Mouse (Mus musculus): ENCODE results near the gene Adcy5. TPM values are rescaled to one million over a fixed set of nuclear protein-coding genes. Genes with fewer than 3 reads are reported as not detected.
A peak's percentile ranks its signal among the peaks of the same experiment; 100 is the strongest.

The Adcy5 gene
- polyA plus RNA-seq, 1 experiment from 2014 or later: 1.8 TPM

- H3K4me2 ChIP-seq: no peak overlapping the region
- TF ChIP-seq CTCF (IDR thresholded peaks at IDR 0.05; ENCODE audit: low read depth): no peak
- no peak for ATAC-seq (ENCODE audit: insufficient read depth)
- no peak overlapping the region for H3K27ac ChIP-seq (ENCODE audit: low read depth)
- H3K4me1 ChIP-seq (ENCODE audit: insufficient read depth): peaks cover 7% of the 10 kb centered on the region; the same call in 1 of the 2 replicates
- DNase-seq: no peak
- H3K9me3 ChIP-seq (ENCODE audit: low read depth, low read length): no peaks in the 10 kb centered on the region
- no peak overlapping the region for H3K9ac ChIP-seq
- 76% methylated on average over 6 of the region's 6 CpGs for WGBS
- no peaks in the 10 kb centered on the region for H3K36me3 ChIP-seq (ENCODE audit: insufficient read depth)
- H3K27me3 ChIP-seq (ENCODE audit: insufficient read depth, low read length): no peaks in the 10 kb centered on the region
- no peak overlapping the region for H3K4me3 ChIP-seq (ENCODE audit: low read depth, low read length)
Measured at GRCm38 (mm10) chr16:35165361-35165760, 10.7 kb downstream of the Adcy5 start.

DNA sequence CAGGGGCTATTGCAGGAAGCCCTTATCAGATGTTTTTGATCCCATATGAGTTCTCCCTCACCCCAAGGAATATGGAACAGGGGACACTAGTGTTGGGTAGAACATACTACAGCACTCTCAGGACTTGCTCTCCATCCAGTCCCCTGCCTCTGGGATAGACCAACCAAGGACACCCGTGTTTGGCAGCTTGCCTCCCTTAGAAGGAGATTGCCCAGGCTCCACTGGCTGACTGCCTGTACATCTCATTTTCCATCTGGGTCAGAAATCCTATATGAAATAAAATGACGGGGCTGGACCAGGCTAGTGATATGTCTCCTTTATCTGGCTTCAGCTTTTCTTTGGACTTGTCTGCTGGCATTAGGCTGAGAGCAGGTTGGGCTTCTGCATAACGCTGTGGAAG is 11.1 kb downstream of the Adcy5 start:
- H3K4me2 ChIP-seq: no peak overlapping the region
- H3K4me1 ChIP-seq (ENCODE audit: insufficient read depth): peaks cover 7% of the 10 kb centered on the region; the same call in 1 of the 2 replicates
- H3K9ac ChIP-seq: no peak overlapping the region
- TF ChIP-seq CTCF (IDR thresholded peaks at IDR 0.05; ENCODE audit: low read depth): no peak
- no peak overlapping the region for H3K27ac ChIP-seq (ENCODE audit: low read depth)
- ATAC-seq (ENCODE audit: insufficient read depth): no peak
- peak; percentile 36 for DNase-seq
- 58% methylated on average over 3 of the region's 3 CpGs for WGBS
- no peaks in the 10 kb centered on the region for H3K36me3 ChIP-seq (ENCODE audit: insufficient read depth)
- H3K27me3 ChIP-seq (ENCODE audit: insufficient read depth, low read length): no peaks in the 10 kb centered on the region
- no peak overlapping the region for H3K4me3 ChIP-seq (ENCODE audit: low read depth, low read length)
- H3K9me3 ChIP-seq (ENCODE audit: low read depth, low read length): no peaks in the 10 kb centered on the region

DNA sequence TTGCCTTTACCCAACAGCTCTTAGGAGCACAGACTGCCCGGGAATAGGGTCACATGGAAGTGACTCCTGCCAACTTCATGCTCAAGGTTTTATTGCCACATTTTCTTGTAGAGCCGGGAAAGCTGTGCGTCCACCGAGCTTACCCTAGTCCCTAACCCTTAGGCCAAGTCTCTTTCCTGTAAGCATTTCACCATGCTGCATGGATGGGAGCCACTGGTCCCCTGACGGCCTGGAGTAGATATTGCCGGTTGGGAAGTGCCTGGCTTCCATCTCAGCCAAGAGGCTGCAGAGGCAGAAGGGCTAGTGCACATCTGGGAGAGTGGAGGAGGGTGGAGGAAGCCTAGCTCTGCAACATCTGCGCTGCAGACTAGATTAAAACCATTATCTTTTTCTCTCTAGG is 14.8 kb downstream of the Adcy5 start:
- H3K9me3 ChIP-seq (ENCODE audit: low read depth, low read length): no peaks in the 10 kb centered on the region
- H3K4me1 ChIP-seq (ENCODE audit: insufficient read depth): peaks cover 3% of the 10 kb centered on the region
- DNase-seq (no peak), ATAC-seq (ENCODE audit: insufficient read depth) (no peak)
- no peaks in the 10 kb centered on the region for H3K27me3 ChIP-seq (ENCODE audit: insufficient read depth, low read length)
- H3K4me3 ChIP-seq (ENCODE audit: low read depth, low read length): no peak overlapping the region
- H3K9ac ChIP-seq: no peak overlapping the region
- no peaks in the 10 kb centered on the region for H3K36me3 ChIP-seq (ENCODE audit: insufficient read depth)
- no peak overlapping the region for H3K27ac ChIP-seq (ENCODE audit: low read depth)
- TF ChIP-seq CTCF (IDR thresholded peaks at IDR 0.05; ENCODE audit: low read depth): no peak
- 75% methylated on average over 7 of the region's 7 CpGs for WGBS
- H3K4me2 ChIP-seq: no peak overlapping the region

- no peak for TF ChIP-seq CTCF (IDR thresholded peaks at IDR 0.05; ENCODE audit: low read depth)
- Histone ChIP-seq H3K27ac (ENCODE audit: low read depth) (no peak overlapping the region), H3K9ac (no peak overlapping the region), H3K4me2 (no peak overlapping the region), H3K4me1 (ENCODE audit: insufficient read depth) (no peaks in the 10 kb centered on the region; the same call in 1 of the 2 replicates), H3K4me3 (ENCODE audit: low read depth, low read length) (no peak overlapping the region), H3K9me3 (ENCODE audit: low read depth, low read length) (no peaks in the 10 kb centered on the region), H3K27me3 (ENCODE audit: insufficient read depth, low read length) (no peaks in the 10 kb centered on the region), H3K36me3 (ENCODE audit: insufficient read depth) (no peaks in the 10 kb centered on the region)
- ATAC-seq (ENCODE audit: insufficient read depth) (no peak), DNase-seq (no peak)
- 86% methylated on average over 5 of the region's 5 CpGs for WGBS
Measured at GRCm38 (mm10) chr16:35172195-35172594, 17.5 kb downstream of the Adcy5 start.

GRCm38 (mm10) chr16:35178516-35178915 is 23.8 kb downstream of the Adcy5 start:
- Histone ChIP-seq H3K9ac (no peak overlapping the region), H3K36me3 (ENCODE audit: insufficient read depth) (no peaks in the 10 kb centered on the region), H3K4me1 (ENCODE audit: insufficient read depth) (peaks cover 10% of the 10 kb centered on the region), H3K27me3 (ENCODE audit: insufficient read depth, low read length) (no peaks in the 10 kb centered on the region), H3K4me2 (no peak overlapping the region), H3K9me3 (ENCODE audit: low read depth, low read length) (no peaks in the 10 kb centered on the region), H3K27ac (ENCODE audit: low read depth) (0 out of 2 replicates have a peak overlapping the region, but pooled peaks have one; percentile 18), H3K4me3 (ENCODE audit: low read depth, low read length) (no peak overlapping the region)
- WGBS: 74% methylated on average over 3 of the region's 3 CpGs
- no peak for TF ChIP-seq CTCF (IDR thresholded peaks at IDR 0.05; ENCODE audit: low read depth)
- ATAC-seq (ENCODE audit: insufficient read depth) (no peak; the same call in 1 of the 2 replicates), DNase-seq (no peak)

DNA sequence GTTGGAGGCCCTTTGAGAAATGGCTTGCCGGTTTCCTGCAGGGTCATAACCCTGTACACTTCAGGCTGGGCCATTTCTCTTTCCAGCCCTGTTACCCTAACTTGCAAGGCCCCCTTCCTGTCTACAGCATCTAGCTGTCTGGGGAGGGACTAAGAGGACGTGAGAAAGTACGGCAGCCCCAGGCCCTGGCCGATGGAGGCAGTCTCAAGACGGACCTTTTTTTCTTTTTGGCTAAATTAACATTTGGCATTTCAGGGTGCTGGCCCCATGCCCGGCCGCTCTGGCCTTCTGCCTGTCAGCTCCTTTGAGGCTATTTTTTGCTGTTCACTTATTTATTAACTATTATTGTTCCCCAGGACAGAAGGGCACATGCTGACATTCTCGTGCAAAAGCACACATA is 24.4 kb downstream of the Adcy5 start:
- 29% methylated on average over 8 of the region's 8 CpGs for WGBS

DNA sequence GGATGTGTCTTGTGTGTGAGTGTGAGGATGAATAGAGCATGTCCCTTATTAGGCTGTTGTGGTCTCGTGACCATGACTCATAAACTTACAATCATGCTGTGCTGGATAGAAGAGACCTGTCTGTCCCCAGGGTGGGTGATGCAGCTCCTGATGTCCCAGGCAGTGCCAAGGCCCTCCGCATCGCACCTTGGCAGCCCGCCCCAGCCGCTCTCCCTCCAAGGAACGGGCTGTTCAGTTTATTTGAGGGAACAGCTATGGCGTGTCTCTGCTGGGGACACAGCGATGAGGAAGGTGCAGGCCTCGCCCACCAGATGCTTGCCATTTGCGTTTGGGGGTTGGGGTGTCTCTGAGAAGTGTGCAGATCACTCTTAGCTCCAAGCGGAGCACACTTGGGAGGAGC is 28.5 kb downstream of the Adcy5 start:
- no peak overlapping the region for H3K4me2 ChIP-seq
- H3K9ac ChIP-seq: no peak overlapping the region
- no peaks in the 10 kb centered on the region for H3K27me3 ChIP-seq (ENCODE audit: insufficient read depth, low read length)
- no peaks in the 10 kb centered on the region for H3K36me3 ChIP-seq (ENCODE audit: insufficient read depth)
- H3K9me3 ChIP-seq (ENCODE audit: low read depth, low read length): no peaks in the 10 kb centered on the region
- H3K27ac ChIP-seq (ENCODE audit: low read depth): no peak overlapping the region
- WGBS: 61% methylated on average over 11 of the region's 11 CpGs
- no peak overlapping the region for H3K4me3 ChIP-seq (ENCODE audit: low read depth, low read length)
- peaks cover 10% of the 10 kb centered on the region for H3K4me1 ChIP-seq (ENCODE audit: insufficient read depth)
- no peak for TF ChIP-seq CTCF (IDR thresholded peaks at IDR 0.05; ENCODE audit: low read depth)
- ATAC-seq (ENCODE audit: insufficient read depth) (no peak), DNase-seq (no peak)

More for the DNA sequence above, 24.4 kb downstream of the Adcy5 start:
- ATAC-seq (ENCODE audit: insufficient read depth) (peak; percentile 59), DNase-seq (peak; percentile 85)
- H3K9ac ChIP-seq: no peak overlapping the region
- H3K4me2 ChIP-seq: no peak overlapping the region
- 0 out of 2 replicates have a peak overlapping the region, but pooled peaks have one; percentile 18 for H3K27ac ChIP-seq (ENCODE audit: low read depth)
- H3K9me3 ChIP-seq (ENCODE audit: low read depth, low read length): no peaks in the 10 kb centered on the region
- no peak for TF ChIP-seq CTCF (IDR thresholded peaks at IDR 0.05; ENCODE audit: low read depth)
- no peaks in the 10 kb centered on the region for H3K36me3 ChIP-seq (ENCODE audit: insufficient read depth)
- H3K27me3 ChIP-seq (ENCODE audit: insufficient read depth, low read length): no peaks in the 10 kb centered on the region
- H3K4me1 ChIP-seq (ENCODE audit: insufficient read depth): peaks cover 10% of the 10 kb centered on the region
- no peak overlapping the region for H3K4me3 ChIP-seq (ENCODE audit: low read depth, low read length)

DNA sequence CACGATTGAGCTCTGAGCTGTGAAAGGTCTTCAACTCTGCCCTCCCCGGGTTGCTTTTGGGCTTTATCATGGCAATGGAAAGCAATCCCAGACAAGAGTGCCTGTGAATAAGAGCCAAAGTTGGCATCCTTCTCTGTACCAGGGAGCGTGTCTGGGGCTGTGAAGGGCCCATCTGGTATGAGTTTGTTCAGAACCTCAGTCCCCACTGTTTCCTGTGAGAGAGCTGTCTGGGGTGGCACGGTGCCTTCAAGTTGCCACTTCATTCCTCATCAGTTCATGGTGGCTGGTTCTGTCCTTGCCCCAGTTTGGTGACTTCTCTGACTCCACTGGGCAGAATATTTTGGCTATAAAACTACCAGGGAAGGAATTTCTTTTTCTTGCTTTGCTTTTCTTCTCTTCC is 33.4 kb downstream of the Adcy5 start:
- Histone ChIP-seq H3K4me2 (no peak overlapping the region), H3K27me3 (ENCODE audit: insufficient read depth, low read length) (no peaks in the 10 kb centered on the region), H3K4me3 (ENCODE audit: low read depth, low read length) (no peak overlapping the region), H3K4me1 (ENCODE audit: insufficient read depth) (peaks cover 5% of the 10 kb centered on the region), H3K36me3 (ENCODE audit: insufficient read depth) (no peaks in the 10 kb centered on the region), H3K9ac (no peak overlapping the region), H3K27ac (ENCODE audit: low read depth) (no peak overlapping the region), H3K9me3 (ENCODE audit: low read depth, low read length) (no peaks in the 10 kb centered on the region)
- ATAC-seq (ENCODE audit: insufficient read depth) (no peak), DNase-seq (no peak)
- TF ChIP-seq CTCF (IDR thresholded peaks at IDR 0.05; ENCODE audit: low read depth): no peak
- WGBS: 77% methylated on average over 4 of the region's 4 CpGs
